Mouse (Mus musculus) midbrain, embryonic 10.5 days (tissue): Measurements from ENCODE around the gene Sall4. TPM values are rescaled to one million over a fixed set of nuclear protein-coding genes. Genes with fewer than 3 reads are reported as not detected.
A peak's percentile ranks its signal among the peaks of the same experiment; 100 is the strongest.

Source experiments
- DNase-seq: peaks from one replicate; pipeline ENCODE4 v3.0.0-alpha.2; 2017; ENCODE audit warnings: low spot score
- H3K27ac ChIP-seq: fragments of 300-500 bp; sonication (generic); replicated peaks from 2 replicates; pipeline ENCODE4 v1.5.1; 2016; ENCODE audit warnings: mild to moderate bottlenecking
- H3K27me3 ChIP-seq: fragments of 300-500 bp; sonication (generic); 2 replicates; pipeline ENCODE4 v1.6.1; 2016; ENCODE audit warnings: low read depth, mild to moderate bottlenecking; ENCODE audit not compliant: poor library complexity, severe bottlenecking
- H3K36me3 ChIP-seq: fragments of 300-500 bp; sonication (generic); 2 replicates; pipeline ENCODE4 v1.6.1; 2016; ENCODE audit warnings: mild to moderate bottlenecking, moderate library complexity
- H3K4me1 ChIP-seq: fragments of 300-500 bp; sonication (generic); 2 replicates; pipeline ENCODE4 v1.6.1; 2016
- H3K4me3 ChIP-seq: fragments of 300-500 bp; sonication (generic); 2 replicates; pipeline ENCODE4 v1.5.1; 2016; ENCODE audit warnings: mild to moderate bottlenecking, moderate library complexity
- H3K9me3 ChIP-seq: fragments of 300-500 bp; sonication (generic); replicated peaks from 2 replicates; pipeline ENCODE4 v1.6.1; 2016; ENCODE audit warnings: mild to moderate bottlenecking
- WGBS: fragments of 180-500 bp; shearing (Covaris S2); methylation state at CpG from one replicate; pipeline ENCODE4 v1.1.7; 2016; 5-methylcytosine and 5-hydroxymethylcytosine counted together
- polyA plus RNA-seq: library from polyadenylated mRNA; unstranded; fragments of >200 nt; fragmentation: Nextera tagmentation; extraction: Ambion mirVana; gene quantifications from 2 replicates; pipeline ENCODE4 v1.2.1, GENCODE M21; 2016

Gene Sall4
- polyA plus RNA-seq, 1 experiment from 2014 or later = 74.3 TPM

- Histone ChIP-seq H3K4me1 (peaks cover 23% of the 10 kb centered on the region), H3K9me3 (no peaks in the 10 kb centered on the region), H3K27me3 (no peaks in the 10 kb centered on the region), H3K27ac (0 out of 2 replicates have a peak overlapping the region, but pooled peaks have one; percentile 10), H3K36me3 (peaks cover 15% of the 10 kb centered on the region), H3K4me3 (no peak overlapping the region)
- WGBS = 89% methylated on average over 20 of the region's 20 CpGs
- no peak for DNase-seq
Observed at GRCm38 (mm10) chr2:168712199-168713176, 55.3 kb downstream of the Sall4 start.

- Histone ChIP-seq H3K36me3 (peaks cover 21% of the 10 kb centered on the region), H3K27ac (no peak overlapping the region), H3K9me3 (no peaks in the 10 kb centered on the region), H3K27me3 (no peaks in the 10 kb centered on the region), H3K4me1 (peaks cover 13% of the 10 kb centered on the region), H3K4me3 (no peak overlapping the region)
- DNase-seq = no peak
- WGBS = 81% methylated on average over 3 of the region's 3 CpGs
Observed at GRCm38 (mm10) chr2:168710979-168711378, 56.8 kb downstream of the Sall4 start.

GRCm38 (mm10) chr2:168707766-168708165, 60.0 kb downstream of the Sall4 start:
- Histone ChIP-seq H3K4me1 (peaks cover 11% of the 10 kb centered on the region), H3K27me3 (no peaks in the 10 kb centered on the region), H3K4me3 (no peak overlapping the region), H3K36me3 (peaks cover 36% of the 10 kb centered on the region), H3K27ac (no peak overlapping the region), H3K9me3 (no peaks in the 10 kb centered on the region)
- DNase-seq = no peak
- WGBS = 47% methylated on average over 9 of the region's 9 CpGs

GRCm38 (mm10) chr2:168702266-168702665, 65.5 kb downstream of the Sall4 start:
- Histone ChIP-seq H3K9me3 (0 out of 2 replicates have a peak, but pooled peaks cover 6% of the 10 kb centered on the region), H3K27me3 (no peaks in the 10 kb centered on the region), H3K36me3 (peaks cover 37% of the 10 kb centered on the region), H3K4me3 (no peak overlapping the region), H3K4me1 (peaks cover 13% of the 10 kb centered on the region), H3K27ac (peak overlapping the region; percentile 69)
- DNase-seq = peak; percentile 36
- 53% methylated on average over 13 of the region's 13 CpGs for WGBS

Other genes with a start within 250 kb of the Sall4 start
- gene Nfatc2, start 166.3 kb downstream of the Sall4 start, polyA plus RNA-seq = 0.54 and 0.61 TPM in 2 replicates
- gene Atp9a, start 25.5 kb downstream of the Sall4 start, polyA plus RNA-seq = 15.5 and 23.0 TPM in 2 replicates
- 37.8 and 38.0 TPM in 2 replicates for gene Zfp64, start 187.6 kb upstream of the Sall4 start, polyA plus RNA-seq